Mouse (Mus musculus) erythroblast, adult 5-6 weeks (primary cell): ENCODE data around the gene Pms2. TPM values are rescaled to one million over a fixed set of nuclear protein-coding genes. Genes with fewer than 3 reads are reported as not detected.

Source experiments
- ATAC-seq: replicated peaks from 2 replicates; pipeline ENCODE4 v1.8.0; 2016; ENCODE audit warnings: moderate number of reproducible peaks, mild to moderate bottlenecking, moderate TSS enrichment, inconsistent platforms; ENCODE audit not compliant: poor library complexity, low FRiP score, severe bottlenecking
- total RNA-seq, 2 experiments: library from RNA; stranded (forward) in 1 of 2; stranded (reverse) in 1 of 2; fragments of 150-400 nt in 1 of 2; fragments of 200-764, 138-1000 nt in 1 of 2; gene quantifications; 2 replicates each; pipeline versions ENCODE4 v1.2.3 to v1.2.4; 2015 to 2017; ENCODE audit warnings: low replicate concordance in 2 of 2

Gene Pms2
- total RNA-seq, 2 experiments from 2014 or later, result 2.5 to 17.8 TPM

GRCm38 (mm10) chr5:143982361-143982760, 72.6 kb downstream of the Pms2 start:
- no peak for ATAC-seq

Other genes with a start within 250 kb of the Pms2 start
- gene Usp42, start 177.7 kb upstream of the Pms2 start, total RNA-seq (2015; ENCODE audit: low replicate concordance), result 6.1 and 9.6 TPM in 2 replicates
- 3.6 and 17.0 TPM in 2 replicates for gene Usp42, start 177.7 kb upstream of the Pms2 start, total RNA-seq (2017; ENCODE audit: low replicate concordance)
- gene Eif2ak1, start 92.2 kb upstream of the Pms2 start, total RNA-seq (2015; ENCODE audit: low replicate concordance), result 338 and 412 TPM in 2 replicates
- gene Eif2ak1, start 92.2 kb upstream of the Pms2 start, total RNA-seq (2017; ENCODE audit: low replicate concordance), result 746 and 827 TPM in 2 replicates
- not detected in 2 replicates for gene Ankrd61, start 12.3 kb upstream of the Pms2 start, total RNA-seq (2015; ENCODE audit: low replicate concordance)
- gene Ankrd61, start 12.3 kb upstream of the Pms2 start, total RNA-seq (2017; ENCODE audit: low replicate concordance), result 2.9 and 10.7 TPM in 2 replicates
- 15.7 and 20.4 TPM in 2 replicates for gene Aimp2, start 117 bp upstream of the Pms2 start, total RNA-seq (2015; ENCODE audit: low replicate concordance)
- 14.6 and 25.8 TPM in 2 replicates for gene Aimp2, start 117 bp upstream of the Pms2 start, total RNA-seq (2017; ENCODE audit: low replicate concordance)
- gene Gm42421, start 18.2 kb downstream of the Pms2 start, total RNA-seq (2015; ENCODE audit: low replicate concordance), result not detected in 2 replicates
- 6.0 TPM in 1 of 2 replicates, not detected in the other for gene Gm42421, start 18.2 kb downstream of the Pms2 start, total RNA-seq (2017; ENCODE audit: low replicate concordance)
- gene Rsph10b, start 23.1 kb downstream of the Pms2 start, total RNA-seq (2015; ENCODE audit: low replicate concordance), result 4.4 TPM in 1 of 2 replicates, not detected in the other
- gene Rsph10b, start 23.1 kb downstream of the Pms2 start, total RNA-seq (2017; ENCODE audit: low replicate concordance), result 3.8 and 7.0 TPM in 2 replicates
- 24.9 and 37.7 TPM in 2 replicates for gene Ccz1, start 104.9 kb downstream of the Pms2 start, total RNA-seq (2015; ENCODE audit: low replicate concordance)
- 25.3 and 38.5 TPM in 2 replicates for gene Ccz1, start 104.9 kb downstream of the Pms2 start, total RNA-seq (2017; ENCODE audit: low replicate concordance)
- not detected in 2 replicates for gene Ocm, start 116.7 kb downstream of the Pms2 start, total RNA-seq (2015; ENCODE audit: low replicate concordance)
- not detected in 2 replicates for gene Ocm, start 116.7 kb downstream of the Pms2 start, total RNA-seq (2017; ENCODE audit: low replicate concordance)
- 7.5 and 8.2 TPM in 2 replicates for gene Lmtk2, start 190.5 kb downstream of the Pms2 start, total RNA-seq (2015; ENCODE audit: low replicate concordance)
- 10.3 and 11.6 TPM in 2 replicates for gene Lmtk2, start 190.5 kb downstream of the Pms2 start, total RNA-seq (2017; ENCODE audit: low replicate concordance)